Mouse (Mus musculus) midbrain, embryonic 15.5 days (tissue): ENCODE data around the gene BC049352. TPM values are rescaled to one million over a fixed set of nuclear protein-coding genes. Genes with fewer than 3 reads are reported as not detected.

ENCODE experiments used
- ATAC-seq: fragments of 200-750 bp; cut with Nextera tagmentation; replicated peaks from 2 replicates; pipeline ENCODE4 v1.8.0; 2017; ENCODE audit warnings: moderate TSS enrichment
- H3K27ac ChIP-seq: fragments of 300-500 bp; sonication (generic); 2 replicates; pipeline ENCODE4 v1.5.1; 2015; ENCODE audit warnings: mild to moderate bottlenecking, inconsistent platforms
- H3K27me3 ChIP-seq: fragments of 300-500 bp; sonication (generic); replicated peaks from 2 replicates; pipeline ENCODE4 v1.6.1; 2015; ENCODE audit warnings: inconsistent platforms
- H3K36me3 ChIP-seq: fragments of 300-500 bp; sonication (generic); replicated peaks from 2 replicates; pipeline ENCODE4 v1.6.1; 2015; ENCODE audit warnings: inconsistent platforms
- H3K4me1 ChIP-seq: fragments of 300-500 bp; sonication (generic); 2 replicates; pipeline ENCODE4 v1.6.1; 2015; ENCODE audit warnings: inconsistent platforms
- H3K4me2 ChIP-seq: fragments of 300-500 bp; sonication (generic); 2 replicates; pipeline ENCODE4 v1.6.1; 2015; ENCODE audit warnings: inconsistent platforms, mild to moderate bottlenecking, moderate library complexity
- H3K4me3 ChIP-seq: fragments of 300-500 bp; sonication (generic); 2 replicates; pipeline ENCODE4 v1.5.1; 2015; ENCODE audit warnings: mild to moderate bottlenecking, inconsistent platforms
- H3K9ac ChIP-seq: fragments of 300-500 bp; sonication (generic); 2 replicates; pipeline ENCODE4 v1.6.1; 2015; ENCODE audit warnings: mild to moderate bottlenecking, inconsistent platforms
- H3K9me3 ChIP-seq: fragments of 300-500 bp; sonication (generic); 2 replicates; pipeline ENCODE4 v1.6.1; 2016; ENCODE audit warnings: inconsistent platforms
- WGBS: fragments of 180-500 bp; shearing (Covaris S2); methylation state at CpG from one replicate; pipeline ENCODE4 v1.1.7; 2015; ENCODE audit warnings: mixed read lengths; 5-methylcytosine and 5-hydroxymethylcytosine counted together
- polyA plus RNA-seq: library from polyadenylated mRNA; unstranded; fragments of >200 nt; fragmentation: Nextera tagmentation; extraction: Ambion mirVana; gene quantifications from 2 replicates; pipeline ENCODE4 v1.2.1, GENCODE M21; 2015

Gene BC049352
- not detected in 2 replicates for polyA plus RNA-seq

DNA sequence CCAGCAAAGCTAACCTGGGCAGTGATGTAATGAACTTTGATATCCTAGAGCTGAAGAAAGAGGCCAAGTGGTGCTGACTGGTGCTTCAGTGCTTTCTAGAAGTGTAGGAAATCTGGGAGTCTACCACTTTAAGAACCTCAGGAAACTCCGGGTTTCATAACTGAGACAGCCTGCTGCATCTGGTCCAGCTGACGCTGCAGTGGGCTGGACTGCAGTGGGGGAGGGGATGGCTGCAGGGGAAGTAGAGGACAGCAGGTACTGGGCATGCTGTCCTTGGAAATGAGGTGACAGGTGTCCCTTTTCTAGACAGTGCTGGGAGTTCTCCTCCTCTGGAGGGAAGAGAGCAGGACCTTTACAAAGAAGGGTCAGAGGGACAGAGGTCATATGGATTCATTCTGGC, at the start of gene BC049352:
Gene BC049352 (plus strand): TSS at position 238 of the 400 bp plus-strand sequence.
- no peak for ATAC-seq
- Histone ChIP-seq H3K9ac (no peak within 1 kb of the TSS), H3K9me3 (no peaks in the 10 kb centered on the region), H3K4me3 (no peak within 1 kb of the TSS), H3K36me3 (no peaks in the 10 kb centered on the region), H3K27ac (no peak within 1 kb of the TSS), H3K27me3 (no peaks in the 10 kb centered on the region), H3K4me2 (no peak within 1 kb of the TSS), H3K4me1 (no peaks in the 10 kb centered on the region)
- 29% methylated on average over 2 of the region's 2 CpGs for WGBS

GRCm38 (mm10) chr9:45133484-45134310, 48.1 kb upstream of the BC049352 start:
- 25% methylated on average over 5 of the region's 5 CpGs for WGBS
- ATAC-seq, result 0 out of 2 replicates have a peak, but pooled peaks have one; percentile 48
- no peaks in the 10 kb centered on the region for H3K9me3 ChIP-seq
- peaks cover 9% of the 10 kb centered on the region for H3K4me1 ChIP-seq
- H3K4me2 ChIP-seq, result no peak overlapping the region
- no peaks in the 10 kb centered on the region for H3K36me3 ChIP-seq
- H3K4me3 ChIP-seq, result no peak overlapping the region
- peaks cover 46% of the 10 kb centered on the region for H3K27me3 ChIP-seq
- no peak overlapping the region for H3K9ac ChIP-seq
- H3K27ac ChIP-seq, result no peak overlapping the region

GRCm38 (mm10) chr9:45136442-45137169, 45.2 kb upstream of the BC049352 start:
- ATAC-seq, result no peak
- Histone ChIP-seq H3K4me1 (peaks cover 16% of the 10 kb centered on the region), H3K4me3 (no peak overlapping the region), H3K27ac (no peak overlapping the region), H3K27me3 (peaks cover 73% of the 10 kb centered on the region), H3K36me3 (no peaks in the 10 kb centered on the region), H3K9ac (no peak overlapping the region), H3K4me2 (no peak overlapping the region), H3K9me3 (no peaks in the 10 kb centered on the region)
- WGBS, result 13% methylated on average over 7 of the region's 7 CpGs

- ATAC-seq, result peak; percentile 50; the same call in 1 of the 2 replicates
- WGBS, result under 1% methylated on average over 75 of the region's 76 CpGs
- no peaks in the 10 kb centered on the region for H3K36me3 ChIP-seq
- H3K27ac ChIP-seq, result no peak within 1 kb of the TSS
- peak within 1 kb of the TSS; percentile 42 for H3K4me3 ChIP-seq
- peaks cover 87% of the 10 kb centered on the region for H3K27me3 ChIP-seq
- H3K9me3 ChIP-seq, result no peaks in the 10 kb centered on the region
- peaks cover 16% of the 10 kb centered on the region for H3K4me1 ChIP-seq
- peak within 1 kb of the TSS; percentile 7; the same call in 1 of the 2 replicates for H3K9ac ChIP-seq
- H3K4me2 ChIP-seq, result peak within 1 kb of the TSS; percentile 75
Observed at GRCm38 (mm10) chr9:45138191-45139032, 43.4 kb upstream of the BC049352 start, which contains the start of gene Scn4b. Scn4b (plus strand) TSS chr9:45138395.

- H3K4me3 ChIP-seq, result peak overlapping the region; percentile 42
- H3K36me3 ChIP-seq, result no peaks in the 10 kb centered on the region
- H3K9ac ChIP-seq, result peak overlapping the region; percentile 7; the same call in 1 of the 2 replicates
- peak overlapping the region; percentile 75 for H3K4me2 ChIP-seq
- H3K27ac ChIP-seq, result no peak overlapping the region
- ATAC-seq, result no peak
- 5% methylated on average over 7 of the region's 7 CpGs for WGBS
- H3K9me3 ChIP-seq, result no peaks in the 10 kb centered on the region
- H3K4me1 ChIP-seq, result peaks cover 16% of the 10 kb centered on the region
- peaks cover 92% of the 10 kb centered on the region for H3K27me3 ChIP-seq
Observed at GRCm38 (mm10) chr9:45139082-45139481, 42.7 kb upstream of the BC049352 start.

GRCm38 (mm10) chr9:45140945-45141344, 40.9 kb upstream of the BC049352 start:
- Histone ChIP-seq H3K27ac (no peak overlapping the region), H3K4me1 (peaks cover 23% of the 10 kb centered on the region), H3K9ac (no peak overlapping the region), H3K4me2 (no peak overlapping the region), H3K9me3 (no peaks in the 10 kb centered on the region), H3K36me3 (no peaks in the 10 kb centered on the region), H3K27me3 (peaks cover 92% of the 10 kb centered on the region), H3K4me3 (no peak overlapping the region)
- no peak for ATAC-seq
- 55% methylated on average over 7 of the region's 7 CpGs for WGBS

- Histone ChIP-seq H3K36me3 (no peaks in the 10 kb centered on the region), H3K27ac (no peak overlapping the region), H3K27me3 (peaks cover 81% of the 10 kb centered on the region), H3K4me1 (peaks cover 25% of the 10 kb centered on the region), H3K4me3 (no peak overlapping the region), H3K4me2 (no peak overlapping the region), H3K9me3 (no peaks in the 10 kb centered on the region), H3K9ac (no peak overlapping the region)
- ATAC-seq, result no peak
- WGBS, result 65% methylated on average over 3 of the region's 3 CpGs
Observed at GRCm38 (mm10) chr9:45142686-45143085, 39.1 kb upstream of the BC049352 start.

- ATAC-seq, result peak; percentile 42
- 2% methylated on average over 27 of the region's 27 CpGs for WGBS
- H3K4me1 ChIP-seq, result peaks cover 9% of the 10 kb centered on the region
- H3K4me3 ChIP-seq, result peak overlapping the region; percentile 38
- no peaks in the 10 kb centered on the region for H3K36me3 ChIP-seq
- no peak overlapping the region for H3K27ac ChIP-seq
- no peaks in the 10 kb centered on the region for H3K9me3 ChIP-seq
- H3K4me2 ChIP-seq, result peak overlapping the region; percentile 81
- H3K9ac ChIP-seq, result peak overlapping the region; percentile 34
- H3K27me3 ChIP-seq, result peaks cover 58% of the 10 kb centered on the region
Observed at GRCm38 (mm10) chr9:45145533-45146266, 36.1 kb upstream of the BC049352 start.

- 0 out of 2 replicates have a peak, but pooled peaks have one; percentile 20 for ATAC-seq
- WGBS, result 0% methylated on average over 5 of the region's 5 CpGs
Observed at GRCm38 (mm10) chr9:45146267-45146597, 35.6 kb upstream of the BC049352 start.

DNA sequence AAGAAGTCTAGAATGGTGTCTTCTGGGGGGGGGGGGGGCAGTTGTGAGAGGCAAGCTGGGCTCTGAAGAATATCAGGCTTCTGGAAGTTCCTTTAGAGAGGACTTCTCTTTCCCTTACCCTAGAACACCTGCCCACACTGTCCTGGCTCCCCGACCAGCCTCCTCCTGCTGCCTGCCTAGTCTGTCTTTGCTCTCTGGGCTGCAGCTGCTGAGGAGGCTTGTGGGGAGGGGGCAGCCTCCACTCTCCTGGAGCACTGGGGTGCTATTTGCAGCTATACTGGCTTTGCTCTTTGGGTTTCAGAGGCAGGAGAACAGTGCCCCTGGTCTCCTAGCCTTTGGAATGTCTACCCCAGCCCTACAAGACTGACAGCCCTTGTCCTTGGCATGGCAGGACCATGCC, 30.9 kb upstream of the BC049352 start:
- H3K4me1 ChIP-seq, result peaks cover 2% of the 10 kb centered on the region
- H3K4me3 ChIP-seq, result no peak overlapping the region
- H3K9me3 ChIP-seq, result no peaks in the 10 kb centered on the region
- H3K4me2 ChIP-seq, result no peak overlapping the region
- peaks cover 13% of the 10 kb centered on the region for H3K27me3 ChIP-seq
- H3K36me3 ChIP-seq, result no peaks in the 10 kb centered on the region
- WGBS, result 82% methylated on average over 1 of the region's 1 CpGs
- H3K27ac ChIP-seq, result no peak overlapping the region
- ATAC-seq, result no peak
- H3K9ac ChIP-seq, result no peak overlapping the region

More at GRCm38 (mm10) chr9:45146267-45146597, 35.6 kb upstream of the BC049352 start:
- H3K27me3 ChIP-seq, result peaks cover 55% of the 10 kb centered on the region
- H3K4me1 ChIP-seq, result peaks cover 9% of the 10 kb centered on the region
- no peak overlapping the region for H3K27ac ChIP-seq
- H3K4me3 ChIP-seq, result peak overlapping the region; percentile 38
- H3K4me2 ChIP-seq, result peak overlapping the region; percentile 81
- no peaks in the 10 kb centered on the region for H3K9me3 ChIP-seq
- H3K36me3 ChIP-seq, result no peaks in the 10 kb centered on the region
- H3K9ac ChIP-seq, result peak overlapping the region; percentile 34

DNA sequence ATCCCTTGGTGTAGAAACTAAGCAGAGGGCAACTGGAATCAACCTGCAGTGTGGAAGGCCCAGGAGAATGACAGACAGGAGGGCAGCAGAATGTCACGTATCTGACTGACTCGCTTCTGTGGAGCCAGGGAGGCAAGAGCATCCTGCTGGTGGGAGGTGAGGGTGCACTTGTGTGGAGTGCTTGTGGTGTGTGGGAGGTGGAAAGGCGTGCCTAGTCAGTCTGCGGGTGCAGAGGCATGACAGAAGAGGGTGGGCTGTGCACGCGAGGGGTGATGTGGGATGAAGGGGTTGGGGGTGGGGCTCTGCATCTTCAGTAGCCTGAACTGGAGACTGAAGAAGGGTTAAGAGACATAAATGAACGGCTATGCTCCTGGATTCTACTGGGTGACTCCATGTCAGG, 28.4 kb upstream of the BC049352 start:
- Histone ChIP-seq H3K9ac (no peak overlapping the region), H3K27me3 (peaks cover 7% of the 10 kb centered on the region; the same call in 1 of the 2 replicates), H3K36me3 (no peaks in the 10 kb centered on the region), H3K4me3 (no peak overlapping the region), H3K4me2 (no peak overlapping the region), H3K4me1 (no peaks in the 10 kb centered on the region), H3K9me3 (no peaks in the 10 kb centered on the region), H3K27ac (no peak overlapping the region)
- 78% methylated on average over 7 of the region's 7 CpGs for WGBS
- no peak for ATAC-seq
